Comparison of ENCODE assay signal across 11 mouse cellular contexts in genomic region chr5:77579826-77580745, GRCm38 (mm10).
DNase-seq lines count a peak whose midpoint lies in the region; ATAC-seq and TF ChIP-seq lines count a peak whose summit lies in the region.
"Had no signal": no experiment of that assay in that cellular context is flagged by ENCODE, and none has a peak within 500 bp of the region (broad histone marks: within the 10 kb centered on the region; RNA-seq: fewer than 3 reads in every experiment).

No protein-coding gene starts in this region.

- H3K4me1 ChIP-seq in heart, postnatal 0 days (ENCODE audit: control insufficient read depth, insufficient read depth) = peaks cover 10% of the 10 kb centered on the region; the same call in 1 of the 2 replicates
- H3K4me1 ChIP-seq in neural tube, embryonic 13.5 days (replicated peaks) = peaks cover 36% of the 10 kb centered on the region

- no peaks in the 10 kb centered on the region for H3K27me3 ChIP-seq in heart, postnatal 0 days (ENCODE audit: control insufficient read depth, insufficient read depth, low read length)
- H3K27me3 ChIP-seq in neural tube, embryonic 13.5 days = no peaks in the 10 kb centered on the region

- H3K4me2 ChIP-seq in heart, postnatal 0 days (ENCODE audit: low read depth, low read length) = peak overlapping the region; percentile 48
- peak overlapping the region; percentile 29 for H3K4me2 ChIP-seq in neural tube, embryonic 13.5 days
- H3K4me2 ChIP-seq: liver, embryonic 11.5 days had no signal

- no peak overlapping the region for H3K4me3 ChIP-seq in heart, postnatal 0 days (ENCODE audit: low read depth, low read length)
- H3K4me3 ChIP-seq in neural tube, embryonic 13.5 days = no peak overlapping the region

- ATAC-seq in heart, postnatal 0 days (ENCODE audit: insufficient read depth, low read depth) = peak; percentile 47; the same call in 1 of the 2 replicates
- ATAC-seq in neural tube, embryonic 13.5 days (ENCODE audit: low read depth) = no peak

- no peaks in the 10 kb centered on the region for H3K9me3 ChIP-seq in heart, postnatal 0 days (replicated peaks; ENCODE audit: control insufficient read depth, low read length)
- no peaks in the 10 kb centered on the region for H3K9me3 ChIP-seq in neural tube, embryonic 13.5 days

- H3K9ac ChIP-seq in heart, postnatal 0 days (replicated peaks; ENCODE audit: low read depth, low read length) = 0 out of 2 replicates have a peak overlapping the region, but pooled peaks have one; percentile 2
- H3K9ac ChIP-seq in neural tube, embryonic 13.5 days = no peak overlapping the region

- WGBS in heart, postnatal 0 days = 18% methylated on average over 20 of the region's 20 CpGs
- WGBS in neural tube, embryonic 13.5 days = 36% methylated on average over 20 of the region's 20 CpGs

- H3K27ac ChIP-seq in heart, postnatal 0 days (ENCODE audit: low read depth) = peak overlapping the region; percentile 44
- peak overlapping the region; percentile 4; the same call in 1 of the 2 replicates for H3K27ac ChIP-seq in neural tube, embryonic 13.5 days (replicated peaks)

- no peak for TF ChIP-seq CTCF in heart, postnatal 0 days (IDR thresholded peaks at IDR 0.05; ENCODE audit: low read depth)

- peak; percentile 29 for DNase-seq in adrenal gland, postnatal 14 days
- DNase-seq in adrenal gland, postnatal 25 days = no peak
- peak; percentile 20 to 39 for DNase-seq in layer of hippocampus, postnatal 14 days (ENCODE audit: low spot score in 2 of 2)
- DNase-seq in layer of hippocampus, adult 11-12 months (ENCODE audit: low spot score) = no peak
- DNase-seq in heart, postnatal 0 days (ENCODE audit: low spot score) = peak; percentile 59
- no peak for DNase-seq in right cerebral cortex, adult 18-20 months
- DNase-seq in frontal cortex, postnatal 36 days (ENCODE audit: low spot score in 2 of 2) = no peak
- DNase-seq: gastrocnemius, postnatal 14 days; thymus, adult 18-20 months had no signal

- H3K36me3 ChIP-seq in heart, postnatal 0 days (replicated peaks; ENCODE audit: control insufficient read depth, insufficient read depth, low read length) = no peaks in the 10 kb centered on the region
- H3K36me3 ChIP-seq in neural tube, embryonic 13.5 days = no peaks in the 10 kb centered on the region

- no peak for TF ChIP-seq EP300 in heart, postnatal 0 days (IDR thresholded peaks at IDR 0.05; ENCODE audit: low read depth)

Comparison
In these comparisons a context has a peak if more than half of its experiments do, and no peak if none do; other contexts are left out.
1. DNase-seq: peak in adrenal gland, postnatal 14 days (single experiment), layer of hippocampus, postnatal 14 days (2 of 2) and heart, postnatal 0 days (single experiment); none in adrenal gland, postnatal 25 days (single experiment), layer of hippocampus, adult 11-12 months (single experiment), right cerebral cortex, adult 18-20 months (single experiment) and frontal cortex, postnatal 36 days (0 of 2).